Mouse (Mus musculus): Measurements from ENCODE around the gene Rarres2.
A peak's percentile ranks its signal among the peaks of the same experiment; 100 is the strongest.

Rarres2 gene

DNA sequence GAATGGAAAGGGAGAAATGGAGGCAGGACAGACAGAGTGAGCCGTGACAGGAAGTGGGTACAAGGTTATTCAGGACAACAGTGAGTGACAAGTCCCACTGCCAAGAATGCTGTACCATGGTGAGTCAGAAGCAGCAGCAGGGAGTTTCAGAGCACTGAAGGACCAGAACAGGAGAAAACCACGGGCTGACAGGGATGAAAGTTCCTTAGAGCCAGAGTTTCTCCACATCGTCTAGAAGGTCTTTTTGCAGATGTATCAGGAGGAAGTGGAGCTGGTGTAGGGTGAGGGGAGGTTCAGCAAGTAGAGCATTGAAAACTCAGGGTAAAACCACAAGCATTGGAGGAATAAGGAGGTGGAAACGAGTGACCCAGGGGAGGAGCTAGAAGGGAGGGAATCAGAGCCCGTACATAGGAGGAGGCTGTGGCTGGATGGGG is 6.6 kb upstream of the Rarres2 start:
- no peak for DNase-seq

DNA sequence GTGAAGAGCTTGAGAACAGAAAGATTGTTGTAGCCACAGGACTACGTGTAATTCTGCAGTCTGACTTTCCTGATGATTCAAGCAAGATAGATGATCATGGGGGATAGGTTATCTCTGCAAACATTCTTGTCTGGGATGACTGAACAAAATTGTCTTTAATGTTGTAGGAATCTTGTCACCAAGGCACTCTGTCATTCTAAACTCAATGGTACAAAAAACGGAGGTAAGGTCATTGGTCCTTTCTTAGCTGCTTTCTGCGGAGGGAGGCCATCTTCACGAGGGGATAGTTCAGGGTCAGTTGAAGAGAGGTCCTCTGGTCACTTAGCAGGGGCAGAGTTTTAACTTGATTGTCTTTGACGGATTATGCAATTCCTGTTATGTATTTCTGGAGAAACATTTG is 6.1 kb upstream of the Rarres2 start:
- DNase-seq, result no peak

DNA sequence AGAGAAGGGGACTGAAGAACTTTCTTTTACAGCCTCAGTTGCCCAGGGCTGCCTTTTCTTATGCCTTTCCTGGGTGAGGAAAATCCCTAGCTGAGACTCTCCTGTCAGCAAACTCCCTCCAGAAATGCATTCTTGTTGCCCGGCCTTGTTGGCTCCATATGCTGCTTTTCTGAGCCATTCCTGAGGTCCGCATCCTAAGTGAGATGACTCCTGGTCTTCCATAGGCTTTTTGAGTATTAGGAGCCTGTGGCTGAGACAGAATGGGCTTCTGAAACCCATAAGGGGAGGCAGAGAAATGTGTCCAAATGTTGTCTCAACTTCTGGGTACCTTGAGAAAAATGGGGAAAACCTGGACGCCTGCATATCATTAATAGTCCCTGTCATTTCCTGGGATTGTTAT is 1.4 kb upstream of the Rarres2 start:
- DNase-seq, result no peak

DNA sequence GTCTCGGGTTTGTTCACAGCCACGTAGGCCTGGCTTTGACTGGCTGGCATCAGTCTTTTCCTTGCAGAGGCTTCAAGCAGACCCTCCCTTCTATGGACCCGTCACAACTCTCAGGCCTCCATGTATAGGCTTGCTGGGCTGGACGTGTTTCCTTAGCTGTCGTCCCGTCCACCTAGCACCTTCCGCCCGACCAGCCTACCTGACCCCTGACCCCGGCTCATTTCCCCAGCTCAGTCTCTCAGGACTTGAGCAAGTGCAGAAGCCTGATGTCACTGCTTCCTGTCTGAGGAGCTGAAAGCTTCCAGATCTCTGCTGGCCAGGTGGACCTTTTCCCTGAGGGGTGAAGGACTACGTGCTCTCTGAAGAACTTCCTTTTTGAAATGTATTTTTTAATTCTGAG is 691 bp upstream of the Rarres2 start:
- DNase-seq, result no peak

- no peak for DNase-seq
These were observed 575 bp downstream of the Rarres2 start for GRCm38 (mm10) chr6:48572014-48572413.

DNA sequence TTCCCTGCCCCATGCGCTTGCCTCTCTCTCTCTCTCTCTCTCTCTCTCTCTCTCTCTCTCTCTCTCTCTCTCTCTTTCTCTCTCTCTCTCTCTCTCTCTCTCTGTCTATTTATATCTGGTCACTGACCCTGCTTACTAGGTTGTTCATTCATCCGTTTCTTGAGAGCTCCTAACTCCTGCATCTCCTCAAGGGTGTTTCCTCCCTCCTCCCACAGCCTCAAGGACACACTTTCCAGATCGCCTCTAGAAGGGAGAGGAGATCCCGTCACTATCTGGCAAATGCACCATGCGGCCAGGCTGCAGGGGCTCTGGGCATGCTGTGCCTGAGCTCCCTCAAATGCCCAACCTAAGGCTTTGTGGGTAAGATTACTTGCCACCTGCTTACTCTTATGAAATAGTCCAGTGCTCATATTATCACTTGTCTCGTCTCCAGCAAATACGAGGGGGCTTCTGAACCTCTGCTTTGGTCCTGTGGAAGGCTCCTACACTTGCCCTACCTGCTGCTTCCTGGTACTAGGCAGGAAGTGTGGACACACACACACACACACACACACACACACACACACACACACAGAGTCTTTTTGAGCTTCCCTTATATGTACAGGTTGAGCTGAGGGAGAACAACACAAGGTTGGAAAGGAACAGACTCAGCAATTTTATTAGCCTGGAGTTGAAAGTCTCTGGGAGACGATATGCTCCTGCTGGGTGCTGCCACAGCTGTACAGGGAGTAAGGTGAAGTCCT is 3.4 kb downstream of the Rarres2 start:
- DNase-seq, result peak in 1 of 2 experiments; percentile 22

- peak; percentile 69 to 73 for DNase-seq
These were observed 4.3 kb downstream of the Rarres2 start for GRCm38 (mm10) chr6:48568036-48568984.

- peak; percentile 71 to 75 for DNase-seq
These were observed 6.3 kb downstream of the Rarres2 start for GRCm38 (mm10) chr6:48566312-48566711.

- DNase-seq, result no peak
These were observed 6.8 kb downstream of the Rarres2 start for GRCm38 (mm10) chr6:48565693-48566310.

DNA sequence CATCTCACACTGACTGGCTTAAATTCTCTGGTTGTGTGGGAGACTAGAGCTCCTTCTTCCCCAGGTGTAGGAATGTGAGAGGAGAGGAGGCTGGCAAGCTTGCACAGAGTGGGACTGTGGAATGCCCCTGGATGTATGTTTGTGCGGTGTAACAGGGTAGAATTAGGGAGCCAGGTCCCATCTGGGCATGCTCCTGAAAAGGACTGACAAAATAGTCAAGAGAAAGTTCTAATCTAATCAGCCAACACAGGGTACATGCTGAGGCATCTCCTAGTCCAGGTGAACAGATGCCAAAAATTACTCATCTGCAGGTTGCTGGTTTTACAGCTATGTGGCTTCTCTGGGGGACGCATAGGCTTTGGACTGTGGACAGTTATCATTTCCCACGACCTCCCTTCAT is 16.6 kb downstream of the Rarres2 start:
- no peak for DNase-seq

GRCm38 (mm10) chr6:48555104-48555890 is 17.3 kb downstream of the Rarres2 start:
- peak; percentile 75 to 78 for DNase-seq

DNA sequence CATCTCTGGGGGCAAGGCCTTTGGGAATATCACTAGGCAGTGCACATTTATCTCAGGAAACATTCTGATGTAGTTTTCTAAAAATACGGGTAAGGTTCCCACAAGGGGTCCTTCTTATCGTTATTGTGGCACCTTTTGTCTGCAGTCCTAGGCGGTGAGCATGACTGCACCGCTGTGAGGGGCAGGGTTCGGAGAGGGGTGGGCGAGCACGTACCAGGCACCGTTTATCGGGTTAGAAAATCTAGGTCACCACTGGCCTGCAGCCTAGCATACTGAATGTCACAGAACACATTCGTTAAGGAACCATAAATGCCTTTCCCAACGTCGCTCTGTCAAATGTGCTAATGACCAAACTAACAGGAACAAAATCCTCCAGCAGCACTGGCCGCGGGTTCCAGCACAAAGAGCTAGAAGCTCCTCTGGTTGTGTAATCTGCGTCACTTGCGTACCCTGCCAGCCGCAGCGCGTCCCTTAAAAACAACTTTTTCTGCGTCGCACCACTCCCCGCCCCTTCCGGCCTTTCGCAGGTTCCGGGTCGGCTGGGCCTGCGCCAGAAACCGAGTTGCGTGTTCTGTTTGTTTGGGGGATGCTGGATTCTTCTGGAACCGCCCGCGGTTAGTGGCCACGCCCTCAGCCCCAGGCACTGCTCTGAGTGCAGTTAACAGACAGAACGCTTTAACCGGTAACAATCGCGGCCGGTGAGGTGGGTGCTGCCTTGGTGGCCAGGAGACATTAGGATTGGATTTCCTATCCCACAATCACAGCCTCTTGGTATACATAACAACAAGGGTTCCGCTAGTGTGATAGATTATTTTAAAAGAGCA is 18.1 kb downstream of the Rarres2 start, which contains the start of gene Lrrc61:
Gene Lrrc61, plus strand, starts transcription at position 517 of the 824 bp plus-strand sequence.
- DNase-seq, result peak; percentile 99 to 100

GRCm38 (mm10) chr6:48553819-48554218 is 18.8 kb downstream of the Rarres2 start:
- DNase-seq, result no peak

- no peak for DNase-seq
These were observed 19.7 kb downstream of the Rarres2 start for GRCm38 (mm10) chr6:48552918-48553317.

GRCm38 (mm10) chr6:48548314-48548713 is 24.3 kb downstream of the Rarres2 start:
- no peak for DNase-seq

- no peak for DNase-seq
These were observed 25.7 kb downstream of the Rarres2 start for GRCm38 (mm10) chr6:48546858-48547257.

DNA sequence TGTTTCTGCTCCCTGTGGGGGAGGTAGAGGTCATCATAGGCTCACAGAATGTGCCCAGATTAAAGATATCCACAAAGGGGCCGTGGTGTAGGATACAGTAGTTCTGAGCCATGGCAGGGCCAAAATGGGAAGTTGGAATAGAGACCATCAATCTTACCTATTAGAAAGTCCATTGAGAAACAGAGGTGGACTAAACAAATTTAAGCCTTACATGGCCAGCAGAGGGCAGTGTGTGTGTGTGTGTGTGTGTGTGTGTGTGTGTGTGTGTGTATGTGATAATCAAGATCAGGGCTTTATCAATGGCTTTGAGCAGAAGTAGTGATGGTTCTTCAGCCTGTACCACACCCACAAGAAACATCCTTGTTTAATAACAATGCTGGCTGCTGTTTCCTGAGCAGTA is 26.3 kb downstream of the Rarres2 start:
- DNase-seq, result peak; percentile 70 to 75

- DNase-seq, result no peak
These were observed 27.3 kb downstream of the Rarres2 start for GRCm38 (mm10) chr6:48545251-48545650.

- no peak for DNase-seq
These were observed 30.0 kb downstream of the Rarres2 start for GRCm38 (mm10) chr6:48542631-48543030.

- DNase-seq, result peak in 1 of 2 experiments; percentile 37
These were observed 30.8 kb downstream of the Rarres2 start for GRCm38 (mm10) chr6:48541560-48542450.

Data from cerebellum, postnatal 10 days (tissue).